Mouse (Mus musculus) MEL (cell line): ENCODE data around the gene Hmga1. TPM values are rescaled to one million over a fixed set of nuclear protein-coding genes. Genes with fewer than 3 reads are reported as not detected.

Experiments
- DNase-seq: peaks from one replicate; pipeline ENCODE4 v3.0.0; 2011; ENCODE audit warnings: low read depth, low spot score
- H3K27ac ChIP-seq: 2 replicates; pipeline ENCODE4 v1.5.1; 2012; ENCODE audit warnings: low read depth, mild to moderate bottlenecking, control low read depth, low read length, moderate library complexity; ENCODE audit not compliant: control insufficient read depth
- H3K27me3 ChIP-seq, 2 experiments: fragments of 150-350 bp in 1 of 2; sonication (generic) in 1 of 2; 2 replicates each; pipeline ENCODE4 v1.6.1; 2012; ENCODE audit warnings: low read length in 2 of 2, mild to moderate bottlenecking in 2 of 2, improper control_type of control experiment in 1 of 2, moderate library complexity in 1 of 2; ENCODE audit not compliant: insufficient read depth in 2 of 2, control insufficient read depth in 1 of 2
- H3K36me3 ChIP-seq, 2 experiments: 2 replicates each; pipeline ENCODE4 v1.6.1; 2012 to 2014; ENCODE audit warnings: low read length in 2 of 2, improper control_type of control experiment in 1 of 2, inconsistent platforms in 1 of 2, mild to moderate bottlenecking in 1 of 2; ENCODE audit not compliant: insufficient read depth in 2 of 2, control insufficient read depth in 1 of 2
- H3K4me1 ChIP-seq, 2 experiments: fragments of 150-350 bp in 1 of 2; sonication (generic) in 1 of 2; 2 replicates each; pipeline ENCODE4 v1.6.1; 2012; ENCODE audit warnings: low read length in 2 of 2, improper control_type of control experiment in 1 of 2, mild to moderate bottlenecking in 1 of 2; ENCODE audit not compliant: insufficient read depth in 2 of 2, control insufficient read depth in 1 of 2
- H3K4me3 ChIP-seq, 2 experiments: fragments of 150-350 bp in 1 of 2; sonication (generic) in 1 of 2; 2 replicates each; pipeline ENCODE4 v1.5.1; 2012; ENCODE audit warnings: low read depth in 2 of 2, low read length in 2 of 2, mild to moderate bottlenecking in 2 of 2, moderate library complexity in 2 of 2, control low read depth in 1 of 2, improper control_type of control experiment in 1 of 2; ENCODE audit not compliant: control insufficient read depth in 1 of 2, insufficient read depth in 1 of 2
- H3K79me2 ChIP-seq: 2 replicates; pipeline ENCODE4 v1.6.1; 2012; ENCODE audit warnings: mild to moderate bottlenecking, low read length, moderate library complexity; ENCODE audit not compliant: control insufficient read depth, poor library complexity, insufficient read depth
- H3K9ac ChIP-seq: 2 replicates; pipeline ENCODE4 v1.6.1; 2012; ENCODE audit warnings: low read depth, mild to moderate bottlenecking, control low read depth, low read length, moderate library complexity; ENCODE audit not compliant: control insufficient read depth, poor library complexity, severe bottlenecking
- H3K9me3 ChIP-seq: fragments of 150-350 bp; sonication (generic); replicated peaks from 2 replicates; pipeline ENCODE4 v1.6.1; 2012; ENCODE audit warnings: mild to moderate bottlenecking, low read length, improper control_type of control experiment, moderate library complexity; ENCODE audit not compliant: insufficient read depth
- CHD1 ChIP-seq: IDR thresholded peaks from 2 replicates; pipeline ENCODE4 v1.6.1; 2012; ENCODE audit warnings: low read depth, mild to moderate bottlenecking, inconsistent platforms, low read length, improper control_type of control experiment
- CHD2 ChIP-seq: IDR thresholded peaks from 2 replicates; pipeline ENCODE4 v1.6.1; 2011; ENCODE audit warnings: low read length, improper control_type of control experiment
- CTCF ChIP-seq, 3 experiments: IDR thresholded peaks in 2 of 3; conservative IDR thresholded peaks in 1 of 3; 2 replicates each; pipeline ENCODE4 v1.5.1; 2011 to 2012; ENCODE audit warnings: low read length in 3 of 3, low read depth in 2 of 3, mild to moderate bottlenecking in 2 of 3, improper control_type of control experiment in 1 of 3, inconsistent platforms in 1 of 3, mixed read lengths in 1 of 3, moderate library complexity in 1 of 3; ENCODE audit not compliant: control insufficient read depth in 1 of 3, insufficient read depth in 1 of 3, poor library complexity in 1 of 3, severe bottlenecking in 1 of 3
- ELF1 ChIP-seq: IDR thresholded peaks from 2 replicates; pipeline ENCODE4 v1.6.1; 2014; ENCODE audit warnings: low read depth, mild to moderate bottlenecking, inconsistent platforms, low read length, improper control_type of control experiment, moderate library complexity
- GATA1 ChIP-seq: IDR thresholded peaks from 2 replicates; pipeline ENCODE4 v1.6.1; 2011; ENCODE audit warnings: low read depth, low read length, improper control_type of control experiment
- HCFC1 ChIP-seq: IDR thresholded peaks from 2 replicates; pipeline ENCODE4 v1.6.1; 2012; ENCODE audit warnings: low read depth, mild to moderate bottlenecking, inconsistent platforms, low read length, improper control_type of control experiment, moderate library complexity
- JUND ChIP-seq: IDR thresholded peaks from 2 replicates; pipeline ENCODE4 v1.6.1; 2011; ENCODE audit warnings: low read depth, mild to moderate bottlenecking, improper control_type of control experiment, low read length
- MAFK ChIP-seq: IDR thresholded peaks from 2 replicates; pipeline ENCODE4 v1.6.1; 2011; ENCODE audit warnings: low read depth, mild to moderate bottlenecking, low read length, improper control_type of control experiment, borderline replicate concordance
- MAX ChIP-seq: IDR thresholded peaks from 2 replicates; pipeline ENCODE4 v1.6.1; 2011; ENCODE audit warnings: low read length, improper control_type of control experiment
- MAZ ChIP-seq: IDR thresholded peaks from 2 replicates; pipeline ENCODE4 v1.6.1; 2012; ENCODE audit warnings: low read depth, mild to moderate bottlenecking, inconsistent platforms, low read length, improper control_type of control experiment
- MEF2A ChIP-seq: IDR thresholded peaks from 2 replicates; pipeline ENCODE4 v1.6.1; 2014; ENCODE audit warnings: low read depth, mild to moderate bottlenecking, inconsistent platforms, low read length, improper control_type of control experiment; ENCODE audit not compliant: poor library complexity, insufficient replicate concordance, severe bottlenecking; ENCODE audit errors: extremely low read depth
- MYB ChIP-seq: IDR thresholded peaks from 2 replicates; pipeline ENCODE4 v1.6.1; 2011; ENCODE audit warnings: mild to moderate bottlenecking, low read depth, low read length, improper control_type of control experiment
- MYC ChIP-seq: IDR thresholded peaks from 2 replicates; pipeline ENCODE4 v1.6.1; 2011; ENCODE audit warnings: low read depth, mild to moderate bottlenecking, low read length, improper control_type of control experiment, moderate library complexity
- POLR2A ChIP-seq, 2 experiments: IDR thresholded peaks; 2 replicates each; pipeline ENCODE4 v1.6.1; 2011 to 2012; ENCODE audit warnings: low read length in 2 of 2, mild to moderate bottlenecking in 2 of 2, control low read depth in 1 of 2, improper control_type of control experiment in 1 of 2, low read depth in 1 of 2, moderate library complexity in 1 of 2; ENCODE audit not compliant: control insufficient read depth in 1 of 2, insufficient read depth in 1 of 2, poor library complexity in 1 of 2
- POLR2AphosphoS2 ChIP-seq: IDR thresholded peaks from 2 replicates; pipeline ENCODE4 v1.6.1; 2011; ENCODE audit warnings: low read length, improper control_type of control experiment
- POLR2AphosphoS5 ChIP-seq: IDR thresholded peaks from 2 replicates; pipeline ENCODE4 v1.6.1; 2012; ENCODE audit warnings: low read depth, borderline replicate concordance, mild to moderate bottlenecking, inconsistent platforms, low read length, moderate library complexity, mixed read lengths
- RCOR1 ChIP-seq: IDR thresholded peaks from 2 replicates; pipeline ENCODE4 v1.6.1; 2012; ENCODE audit warnings: low read depth, mild to moderate bottlenecking, inconsistent platforms, low read length, improper control_type of control experiment
- SMC3 ChIP-seq: IDR thresholded peaks from 2 replicates; pipeline ENCODE4 v1.6.1; 2011; ENCODE audit warnings: low read depth, low read length, improper control_type of control experiment
- TAL1 ChIP-seq: IDR thresholded peaks from 2 replicates; pipeline ENCODE4 v1.6.1; 2012; ENCODE audit warnings: mild to moderate bottlenecking, inconsistent platforms, low read length, moderate library complexity, mixed read lengths
- TBP ChIP-seq: IDR thresholded peaks from 2 replicates; pipeline ENCODE4 v1.8.0; 2011; ENCODE audit warnings: low read depth, low read length, improper control_type of control experiment
- USF1 ChIP-seq: IDR thresholded peaks from 2 replicates; pipeline ENCODE4 v1.6.1; 2014; ENCODE audit warnings: low read depth, mild to moderate bottlenecking, inconsistent platforms, low read length, improper control_type of control experiment, moderate library complexity
- ZMIZ1 ChIP-seq: IDR thresholded peaks from 2 replicates; pipeline ENCODE4 v1.6.1; 2012; ENCODE audit warnings: low read depth, mild to moderate bottlenecking, inconsistent platforms, low read length, improper control_type of control experiment, moderate library complexity
- ZNF384 ChIP-seq: IDR thresholded peaks from 2 replicates; pipeline ENCODE4 v1.6.1; 2012; ENCODE audit warnings: low read depth, mild to moderate bottlenecking, inconsistent platforms, low read length, improper control_type of control experiment
- polyA plus RNA-seq, 2 experiments: library from polyadenylated mRNA; stranded (reverse) in 1 of 2; unstranded in 1 of 2; fragments of >175 nt in 1 of 2; fragments of >200 nt in 1 of 2; gene quantifications; 2 replicates each; pipeline versions ENCODE4 v1.2.1 to v1.2.4; 2012; ENCODE audit warnings: low replicate concordance in 2 of 2, low read depth in 1 of 2; ENCODE audit not compliant: insufficient read length in 2 of 2, insufficient read depth in 1 of 2, missing spikeins in 1 of 2
- total RNA-seq: library from RNA; depleted of rRNA; stranded (reverse); fragments of 300-350 nt; gene quantifications from 2 replicates; pipeline ENCODE4 v1.2.3, GENCODE M21; 2012

Hmga1 gene
- total and polyA plus RNA-seq, 3 experiments = 96.0 to 112 TPM; not detected in 1

- peak; percentile 46 for TF ChIP-seq ZMIZ1
- no peak for TF ChIP-seq MYC
- TF ChIP-seq CHD1 = no peak
- TF ChIP-seq USF1 = no peak
- TF ChIP-seq MEF2A = no peak
- no peak for TF ChIP-seq JUND
- peak in 1 of 2 experiments; percentile 55; a peak in 2 of 4 replicates for TF ChIP-seq POLR2A (IDR thresholded peaks at IDR 0.05; ENCODE audit: control insufficient read depth in 1 of 2, insufficient read depth in 1 of 2, low read depth in 1 of 2, low read length in 2 of 2, poor library complexity in 1 of 2)
- TF ChIP-seq MAFK = no peak
- no peak for TF ChIP-seq POLR2AphosphoS2
- no peak for TF ChIP-seq CHD2
- TF ChIP-seq ELF1 = no peak
- no peak for TF ChIP-seq RCOR1
- no peak for TF ChIP-seq MAX
- TF ChIP-seq TBP = no peak
- Histone ChIP-seq H3K9ac (no peak overlapping the region), H3K36me3 (peaks cover 5 to 22% of the 10 kb centered on the region in 2 experiments), H3K79me2 (peaks cover 22% of the 10 kb centered on the region), H3K4me1 (peaks cover 2 to 25% of the 10 kb centered on the region in 2 experiments), H3K9me3 (no peaks in the 10 kb centered on the region), H3K27me3 (no peaks in the 10 kb centered on the region), H3K4me3 (no peak overlapping the region), H3K27ac (0 out of 2 replicates have a peak overlapping the region, but pooled peaks have one; percentile 1)
- peak; percentile 58 for DNase-seq
These were observed 7.5 kb downstream of the Hmga1 start for GRCm38 (mm10) chr17:27563771-27564244.

GRCm38 (mm10) chr17:27564391-27565162 is 8.3 kb downstream of the Hmga1 start:
- peak; percentile 69 for DNase-seq

More at GRCm38 (mm10) chr17:27564391-27565162, 8.3 kb downstream of the Hmga1 start:
- H3K4me3 ChIP-seq = peak overlapping the region; percentile 60 to 85
- TF ChIP-seq SMC3 (no peak), TAL1 (no peak), CHD1 (no peak), HCFC1 (0 out of 2 replicates have a peak, but pooled peaks have one; percentile 23), CHD2 (no peak), TBP (no peak), ZNF384 (no peak), MYB (0 out of 2 replicates have a peak, but pooled peaks have one; percentile 33), MAX (no peak), POLR2AphosphoS2 (peak; percentile 92), MAZ (no peak), POLR2A (IDR thresholded peaks at IDR 0.05; ENCODE audit: control insufficient read depth in 1 of 2, insufficient read depth in 1 of 2, low read depth in 1 of 2, low read length in 2 of 2, poor library complexity in 1 of 2) (peak in 1 of 2 experiments; percentile 2; a peak in 1 of 4 replicates), ZMIZ1 (peak; percentile 16; the same call in 1 of the 2 replicates), POLR2AphosphoS5 (peak; percentile 71; the same call in 1 of the 2 replicates), GATA1 (no peak), CTCF (IDR thresholded peaks at IDR 0.05 in 2 of 3, conservative IDR thresholded peaks at IDR 0.05 in 1 of 3; ENCODE audit: control insufficient read depth in 1 of 3, insufficient read depth in 1 of 3, low read depth in 2 of 3, low read length in 3 of 3, poor library complexity in 1 of 3, severe bottlenecking in 1 of 3) (peak; percentile 38 to 52 (median 42); a peak in 5 of 6 replicates)
- TF ChIP-seq, all 39 proteins: peak for 7
- Histone ChIP-seq H3K9me3 (no peaks in the 10 kb centered on the region), H3K9ac (peak overlapping the region; percentile 72), H3K4me1 (peaks cover 2 to 19% of the 10 kb centered on the region in 2 experiments), H3K27me3 (no peaks in the 10 kb centered on the region), H3K36me3 (peaks cover 5 to 18% of the 10 kb centered on the region in 2 experiments), H3K27ac (peak overlapping the region; percentile 29; the same call in 1 of the 2 replicates), H3K79me2 (peaks cover 14% of the 10 kb centered on the region)
